Mouse (Mus musculus) myocyte (in vitro differentiated cells): ENCODE measurements around the gene Ube2t. TPM values are rescaled to one million over a fixed set of nuclear protein-coding genes. Genes with fewer than 3 reads are reported as not detected.

Experiments used
- H3K27me3 ChIP-seq: one replicate; pipeline ENCODE4 v1.6.1; 2011; ENCODE audit not compliant: control insufficient read depth, insufficient read depth, insufficient read length
- H3K36me3 ChIP-seq: one replicate; pipeline ENCODE4 v1.6.1; 2011; ENCODE audit not compliant: control insufficient read depth, insufficient read depth
- H3K4me2 ChIP-seq: one replicate; pipeline ENCODE4 v1.6.1; 2011; ENCODE audit warnings: low read depth, control low read depth
- H3K4me3 ChIP-seq: one replicate; pipeline ENCODE4 v1.5.1; 2011; ENCODE audit warnings: mild to moderate bottlenecking, control low read depth, moderate library complexity
- H3K79me2 ChIP-seq: one replicate; pipeline ENCODE4 v1.6.1; 2011; ENCODE audit not compliant: control insufficient read depth, insufficient read depth
- H3ac ChIP-seq: one replicate; pipeline ENCODE4 v1.6.1; 2011; ENCODE audit not compliant: control insufficient read depth, insufficient read length
- CEBPB ChIP-seq: IDR thresholded peaks from 2 replicates; pipeline ENCODE4 v1.6.1; 2011; ENCODE audit warnings: mild to moderate bottlenecking, moderate library complexity; ENCODE audit not compliant: poor library complexity, insufficient read depth, severe bottlenecking
- E2F4 ChIP-seq: IDR thresholded peaks from one replicate; pipeline ENCODE4 v1.6.1; 2011; ENCODE audit warnings: mild to moderate bottlenecking, control low read depth, moderate library complexity; ENCODE audit not compliant: insufficient read depth
- MAX ChIP-seq: IDR thresholded peaks from one replicate; pipeline ENCODE4 v1.6.1; 2011; ENCODE audit warnings: low read depth, mild to moderate bottlenecking, control low read depth
- MYOD1 ChIP-seq, 3 experiments: IDR thresholded peaks; one replicate each; pipeline ENCODE4 v1.6.1; 2011; ENCODE audit warnings: control low read depth in 2 of 3, low read depth in 2 of 3, mild to moderate bottlenecking in 2 of 3, moderate library complexity in 1 of 3; ENCODE audit not compliant: insufficient read length in 2 of 3, control insufficient read depth in 1 of 3
- MYOG ChIP-seq, 3 experiments: IDR thresholded peaks; one replicate each; pipeline ENCODE4 v1.6.1; 2011; ENCODE audit warnings: control low read depth in 2 of 3, low read depth in 2 of 3, mild to moderate bottlenecking in 2 of 3; ENCODE audit not compliant: insufficient read length in 2 of 3, control insufficient read depth in 1 of 3, insufficient read depth in 1 of 3
- POLR2A ChIP-seq: IDR thresholded peaks from one replicate; pipeline ENCODE4 v1.6.1; 2011; ENCODE audit warnings: low read depth, mild to moderate bottlenecking, control low read depth, moderate library complexity; ENCODE audit not compliant: insufficient read length
- POLR2AphosphoS2 ChIP-seq: IDR thresholded peaks from one replicate; pipeline ENCODE4 v1.6.1; 2011; ENCODE audit warnings: low read depth, control low read depth; ENCODE audit not compliant: insufficient read length
- REST ChIP-seq: IDR thresholded peaks from one replicate; pipeline ENCODE4 v1.6.1; 2011; ENCODE audit warnings: mild to moderate bottlenecking, control low read depth, moderate library complexity; ENCODE audit not compliant: insufficient read depth, insufficient read length
- SRF ChIP-seq: IDR thresholded peaks from one replicate; pipeline ENCODE4 v1.6.1; 2011; ENCODE audit warnings: low read depth; ENCODE audit not compliant: control insufficient read depth, insufficient read length
- TCF12 ChIP-seq: IDR thresholded peaks from one replicate; pipeline ENCODE4 v1.6.1; 2011; ENCODE audit warnings: mild to moderate bottlenecking, control low read depth; ENCODE audit not compliant: poor library complexity, insufficient read depth, severe bottlenecking
- TCF3 ChIP-seq: IDR thresholded peaks from one replicate; pipeline ENCODE4 v1.6.1; 2011; ENCODE audit warnings: low read depth, control low read depth; ENCODE audit not compliant: insufficient read length
- USF1 ChIP-seq: IDR thresholded peaks from one replicate; pipeline ENCODE4 v1.6.1; 2011; ENCODE audit warnings: low read depth, mild to moderate bottlenecking, control low read depth, moderate library complexity
- polyA plus RNA-seq: library from polyadenylated mRNA; unstranded; fragments of >200 nt; fragmentation: generic; extraction: Trizol; gene quantifications from one replicate; pipeline ENCODE4 v1.2.1, GENCODE M21; 2012; ENCODE audit warnings: missing spikeins

Ube2t gene
- polyA plus RNA-seq, 1 experiment: 4.0 TPM

DNA sequence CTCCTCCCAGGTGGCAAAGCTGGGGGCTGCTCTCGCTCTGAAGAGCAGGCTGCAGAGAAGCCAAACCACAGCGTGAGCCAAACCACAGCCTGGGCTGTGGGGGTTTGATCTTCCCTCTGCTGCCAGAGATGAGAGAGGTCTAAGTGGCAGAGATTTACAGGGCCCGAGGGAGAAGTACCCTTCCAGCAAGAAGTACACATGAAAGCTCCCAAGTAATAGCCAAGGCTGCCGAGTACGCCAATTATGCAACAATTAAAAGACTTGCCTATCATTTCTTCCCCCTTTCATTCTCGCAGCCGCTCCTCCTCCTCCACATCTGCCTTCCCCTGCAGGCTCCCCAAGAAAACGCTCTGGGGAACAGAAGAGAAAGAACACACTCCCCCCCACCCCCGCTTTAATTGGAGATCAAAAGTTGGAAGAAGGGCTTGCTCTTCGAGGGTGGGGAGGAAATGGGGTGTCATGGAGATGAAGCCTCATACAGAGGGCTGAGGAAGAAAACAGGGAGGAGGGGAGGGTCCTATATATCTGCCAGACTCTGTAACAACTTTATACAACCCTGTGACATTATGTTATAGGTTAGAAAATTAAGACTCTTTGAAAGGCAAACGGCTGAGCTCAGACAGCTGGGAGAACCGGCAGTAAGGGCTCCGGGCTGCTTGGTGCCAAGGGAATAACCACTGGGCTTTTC, 56.9 kb downstream of the Ube2t start:
- Histone ChIP-seq H3K4me2 (peak overlapping the region; percentile 65), H3ac (no peak overlapping the region)
- TF ChIP-seq REST (no peak), MYOD1 (IDR thresholded peaks at IDR 0.05; ENCODE audit: control insufficient read depth in 1 of 3, insufficient read length in 2 of 3, low read depth in 2 of 3) (no peak), E2F4 (no peak), POLR2A (no peak), POLR2AphosphoS2 (no peak), CEBPB (peak; percentile 48; the same call in 1 of the 2 replicates), MAX (no peak)

GRCm38 (mm10) chr1:135019775-135020167, 57.4 kb downstream of the Ube2t start:
- no peak overlapping the region for H3K4me3 ChIP-seq
- H3K79me2 ChIP-seq: no peaks in the 10 kb centered on the region
- H3K27me3 ChIP-seq: no peaks in the 10 kb centered on the region
- peak overlapping the region; percentile 65 for H3K4me2 ChIP-seq
- H3K36me3 ChIP-seq: no peaks in the 10 kb centered on the region
- no peak overlapping the region for H3ac ChIP-seq
- TF ChIP-seq CEBPB: no peak
- TF ChIP-seq POLR2AphosphoS2: no peak
- TF ChIP-seq TCF12: no peak
- no peak for TF ChIP-seq REST
- TF ChIP-seq SRF: no peak
- no peak for TF ChIP-seq USF1
- TF ChIP-seq POLR2A: no peak
- no peak for TF ChIP-seq E2F4
- no peak for TF ChIP-seq MYOD1 (IDR thresholded peaks at IDR 0.05; ENCODE audit: control insufficient read depth in 1 of 3, insufficient read length in 2 of 3, low read depth in 2 of 3)
- TF ChIP-seq MYOG (IDR thresholded peaks at IDR 0.05; ENCODE audit: control insufficient read depth in 1 of 3, insufficient read depth in 1 of 3, insufficient read length in 2 of 3, low read depth in 2 of 3): no peak
- no peak for TF ChIP-seq MAX
- TF ChIP-seq TCF3: no peak

More for the DNA sequence above, 56.9 kb downstream of the Ube2t start:
- no peaks in the 10 kb centered on the region for H3K79me2 ChIP-seq
- H3K36me3 ChIP-seq: no peaks in the 10 kb centered on the region
- no peaks in the 10 kb centered on the region for H3K27me3 ChIP-seq
- no peak overlapping the region for H3K4me3 ChIP-seq

- H3K36me3 ChIP-seq: no peaks in the 10 kb centered on the region
- no peak overlapping the region for H3K4me3 ChIP-seq
- H3K27me3 ChIP-seq: no peaks in the 10 kb centered on the region
- no peak for TF ChIP-seq MYOG (IDR thresholded peaks at IDR 0.05; ENCODE audit: control insufficient read depth in 1 of 3, insufficient read depth in 1 of 3, insufficient read length in 2 of 3, low read depth in 2 of 3)
- peak in 1 of 3 experiments; percentile 3 for TF ChIP-seq MYOD1 (IDR thresholded peaks at IDR 0.05; ENCODE audit: control insufficient read depth in 1 of 3, insufficient read length in 2 of 3, low read depth in 2 of 3)
- no peak for TF ChIP-seq MAX
- H3K4me2 ChIP-seq: peak overlapping the region; percentile 55
- H3K79me2 ChIP-seq: no peaks in the 10 kb centered on the region
- H3ac ChIP-seq: no peak overlapping the region
Observed at GRCm38 (mm10) chr1:135020281-135020940, 58.0 kb downstream of the Ube2t start.

GRCm38 (mm10) chr1:135020970-135021369, 58.6 kb downstream of the Ube2t start:
- no peak overlapping the region for H3K4me3 ChIP-seq
- no peaks in the 10 kb centered on the region for H3K27me3 ChIP-seq
- H3K36me3 ChIP-seq: no peaks in the 10 kb centered on the region
- peak overlapping the region; percentile 73 for H3K4me2 ChIP-seq
- TF ChIP-seq MAX (no peak), TCF12 (no peak), CEBPB (0 out of 2 replicates have a peak, but pooled peaks have one; percentile 20), TCF3 (no peak), REST (no peak), MYOG (IDR thresholded peaks at IDR 0.05; ENCODE audit: control insufficient read depth in 1 of 3, insufficient read depth in 1 of 3, insufficient read length in 2 of 3, low read depth in 2 of 3) (no peak), SRF (no peak), POLR2AphosphoS2 (no peak), MYOD1 (IDR thresholded peaks at IDR 0.05; ENCODE audit: control insufficient read depth in 1 of 3, insufficient read length in 2 of 3, low read depth in 2 of 3) (peak in 2 of 3 experiments; percentile 50 to 59)
- no peak overlapping the region for H3ac ChIP-seq
- no peaks in the 10 kb centered on the region for H3K79me2 ChIP-seq

GRCm38 (mm10) chr1:135021936-135022335, 59.6 kb downstream of the Ube2t start:
- no peaks in the 10 kb centered on the region for H3K79me2 ChIP-seq
- H3K4me2 ChIP-seq: peak overlapping the region; percentile 73
- no peaks in the 10 kb centered on the region for H3K27me3 ChIP-seq
- H3ac ChIP-seq: no peak overlapping the region
- H3K4me3 ChIP-seq: no peak overlapping the region
- no peaks in the 10 kb centered on the region for H3K36me3 ChIP-seq
- TF ChIP-seq POLR2A (no peak), REST (no peak), SRF (no peak), TCF3 (no peak), MYOD1 (IDR thresholded peaks at IDR 0.05; ENCODE audit: control insufficient read depth in 1 of 3, insufficient read length in 2 of 3, low read depth in 2 of 3) (no peak), MYOG (IDR thresholded peaks at IDR 0.05; ENCODE audit: control insufficient read depth in 1 of 3, insufficient read depth in 1 of 3, insufficient read length in 2 of 3, low read depth in 2 of 3) (no peak), USF1 (no peak), TCF12 (no peak), MAX (no peak), POLR2AphosphoS2 (no peak), CEBPB (no peak), E2F4 (no peak)
